ENCODE assay signal across 8 mouse cellular contexts in genomic region chr14:31934321-31934720, GRCm38 (mm10).
A peak's percentile ranks its signal among the peaks of the same experiment; 100 is the strongest.
DNase-seq lines count a peak whose midpoint lies in the region; ATAC-seq lines count a peak whose summit lies in the region.

No protein-coding gene starts in this region.

- 0 out of 2 replicates have a peak, but pooled peaks have one; percentile 42 for ATAC-seq in heart, embryonic 12.5 days (ENCODE audit: insufficient number of reproducible peaks, low FRiP score)
- ATAC-seq in limb, embryonic 11.5 days (ENCODE audit: insufficient number of reproducible peaks, low FRiP score, low TSS enrichment, low read depth), result 0 out of 2 replicates have a peak, but pooled peaks have one; percentile 67
- ATAC-seq in erythroid progenitor cell, adult 5-6 weeks (replicated peaks; ENCODE audit: low FRiP score, poor library complexity, severe bottlenecking), result no peak

- H3K36me3 ChIP-seq in heart, embryonic 12.5 days, result no peaks in the 10 kb centered on the region
- H3K36me3 ChIP-seq in limb, embryonic 11.5 days (ENCODE audit: control insufficient read depth, insufficient read depth, low read length), result no peaks in the 10 kb centered on the region

- WGBS in heart, embryonic 12.5 days, result 1% methylated on average over 5 of the region's 6 CpGs
- WGBS in limb, embryonic 11.5 days, result 0% methylated on average over 5 of the region's 6 CpGs

- peak overlapping the region; percentile 82 for H3K4me2 ChIP-seq in heart, embryonic 12.5 days
- peak overlapping the region; percentile 65 for H3K4me2 ChIP-seq in limb, embryonic 11.5 days (ENCODE audit: low read depth, severe bottlenecking)

- peak overlapping the region; percentile 62 for H3K9ac ChIP-seq in heart, embryonic 12.5 days
- peak overlapping the region; percentile 67; the same call in 1 of the 2 replicates for H3K9ac ChIP-seq in limb, embryonic 11.5 days (ENCODE audit: low read length)

- H3K4me3 ChIP-seq in heart, embryonic 12.5 days, result peak overlapping the region; percentile 48
- H3K4me3 ChIP-seq in limb, embryonic 11.5 days (ENCODE audit: low read depth, low read length), result peak overlapping the region; percentile 37

- H3K27me3 ChIP-seq in heart, embryonic 12.5 days (replicated peaks), result no peaks in the 10 kb centered on the region
- no peaks in the 10 kb centered on the region for H3K27me3 ChIP-seq in limb, embryonic 11.5 days (ENCODE audit: control insufficient read depth, insufficient read depth, low read length)

- DNase-seq in layer of hippocampus, postnatal 10 days (ENCODE audit: low spot score in 2 of 2), result peak; percentile 44 to 56
- DNase-seq in layer of hippocampus, adult 9-10 months (ENCODE audit: low spot score), result no peak
- DNase-seq in cerebellum, adult 9-11 months, result peak; percentile 43
- peak; percentile 51 for DNase-seq in limb, embryonic 11.5 days (ENCODE audit: low spot score)
- DNase-seq in retina, embryonic 14.5 days (ENCODE audit: low spot score), result peak; percentile 93
- no peak for DNase-seq in spleen, adult 12 weeks (ENCODE audit: low spot score)

- peak overlapping the region; percentile 30; the same call in 1 of the 2 replicates for H3K27ac ChIP-seq in heart, embryonic 12.5 days (ENCODE audit: poor library complexity, severe bottlenecking)
- no peak overlapping the region for H3K27ac ChIP-seq in limb, embryonic 11.5 days (replicated peaks; ENCODE audit: low read depth, low read length)

- H3K9me3 ChIP-seq in heart, embryonic 12.5 days (replicated peaks), result 0 out of 2 replicates have a peak, but pooled peaks cover 1% of the 10 kb centered on the region
- H3K9me3 ChIP-seq in limb, embryonic 11.5 days (ENCODE audit: control insufficient read depth, low read length), result no peaks in the 10 kb centered on the region

- H3K4me1 ChIP-seq in heart, embryonic 12.5 days (replicated peaks), result peaks cover 30% of the 10 kb centered on the region
- no peaks in the 10 kb centered on the region for H3K4me1 ChIP-seq in limb, embryonic 11.5 days (ENCODE audit: control insufficient read depth, insufficient read depth, low read length)

Comparison
In these comparisons a context has a peak if more than half of its experiments do, and no peak if none do; other contexts are left out.
1. DNase-seq: peak in layer of hippocampus, postnatal 10 days (2 of 2), cerebellum, adult 9-11 months (single experiment), limb, embryonic 11.5 days (single experiment) and retina, embryonic 14.5 days (single experiment); none in layer of hippocampus, adult 9-10 months (single experiment) and spleen, adult 12 weeks (single experiment).